Mouse (Mus musculus) ES-E14 (cell line): ENCODE data around the gene Rsad2.

Experiments used
- CHD2 ChIP-seq: IDR thresholded peaks from 2 replicates; pipeline ENCODE4 v1.6.1; 2014; ENCODE audit warnings: mild to moderate bottlenecking, low read depth, low read length, inconsistent platforms
- HCFC1 ChIP-seq: IDR thresholded peaks from 2 replicates; pipeline ENCODE4 v1.6.1; 2012; ENCODE audit warnings: low read length, inconsistent platforms, borderline replicate concordance; ENCODE audit not compliant: insufficient read depth
- MAFK ChIP-seq: IDR thresholded peaks from 2 replicates; pipeline ENCODE4 v1.6.1; 2014; ENCODE audit warnings: mild to moderate bottlenecking, low read depth, low read length, inconsistent platforms; ENCODE audit not compliant: insufficient read depth

GRCm38 (mm10) chr12:26410443-26410842, 45.8 kb downstream of the Rsad2 start:
- TF ChIP-seq MAFK = no peak
- TF ChIP-seq CHD2 = no peak
- no peak for TF ChIP-seq HCFC1
